Mouse (Mus musculus) frontal cortex, postnatal 25 days (tissue): ENCODE data around the gene Ficd.

Experiments used
- DNase-seq, 2 experiments: peaks; one replicate each; pipeline ENCODE4 v3.0.0; 2022; ENCODE audit warnings: low spot score in 2 of 2

Gene Ficd

GRCm38 (mm10) chr5:113730641-113731121 lies 4.9 kb upstream of the Ficd start:
- DNase-seq = no peak

DNA sequence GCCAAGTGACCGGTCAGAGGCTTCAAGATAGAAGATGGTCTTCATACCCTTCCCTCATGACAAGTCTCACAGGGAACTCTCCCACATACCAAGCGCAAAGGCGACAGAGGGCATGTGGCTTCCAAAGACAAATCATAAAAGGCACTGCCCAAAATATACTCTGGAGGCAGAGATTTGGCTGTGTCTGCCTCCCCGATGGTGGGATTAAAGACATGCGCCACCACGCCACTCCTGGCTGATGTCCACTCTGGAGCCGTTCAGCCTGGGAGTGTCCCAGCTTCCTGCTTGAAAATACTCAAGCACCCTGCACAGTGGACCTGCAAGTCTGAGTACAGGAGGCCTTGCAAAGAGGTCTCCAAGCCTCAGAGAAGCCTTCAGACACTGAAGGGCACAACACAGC lies 4.4 kb upstream of the Ficd start:
- DNase-seq = no peak

DNA sequence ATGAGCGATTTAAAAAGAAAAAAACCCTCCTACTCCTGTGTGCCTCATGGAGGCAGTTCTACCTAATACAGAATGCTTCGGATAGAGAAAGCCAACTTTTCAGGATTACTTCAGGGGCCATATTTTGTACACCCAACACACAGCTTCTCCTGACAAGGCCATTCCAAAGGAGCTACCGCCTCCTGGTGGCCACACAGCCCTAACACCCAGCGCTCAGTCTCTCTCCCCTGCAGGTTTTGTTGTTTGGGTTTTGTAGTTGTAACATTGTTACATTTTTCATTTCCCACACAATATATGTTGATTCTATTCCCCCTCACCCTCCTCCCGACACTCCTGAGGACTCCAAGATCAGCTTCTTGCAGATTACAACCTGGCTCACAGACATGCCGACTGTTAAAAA lies 3.4 kb upstream of the Ficd start:
- peak in 1 of 2 experiments; percentile 50 for DNase-seq

DNA sequence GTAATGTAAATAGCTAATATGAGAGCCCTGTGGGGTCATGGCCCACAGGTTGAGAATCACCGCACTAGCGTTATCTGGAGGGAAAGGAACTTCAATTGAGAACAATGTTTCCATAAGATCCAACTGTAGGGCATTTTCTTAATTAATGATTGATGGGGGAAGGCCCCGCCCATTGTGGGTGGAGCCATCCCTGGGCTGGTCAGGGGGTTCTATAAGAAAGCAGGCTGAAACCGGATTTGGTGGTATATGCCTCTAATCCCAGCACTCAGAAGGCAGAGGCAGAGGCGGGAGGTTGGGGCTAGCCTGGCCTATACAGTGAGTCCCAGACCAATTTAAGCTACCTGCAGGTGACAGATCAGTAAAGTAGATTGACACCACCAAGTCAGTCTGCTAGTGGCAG lies 1.2 kb upstream of the Ficd start:
- DNase-seq = no peak

DNA sequence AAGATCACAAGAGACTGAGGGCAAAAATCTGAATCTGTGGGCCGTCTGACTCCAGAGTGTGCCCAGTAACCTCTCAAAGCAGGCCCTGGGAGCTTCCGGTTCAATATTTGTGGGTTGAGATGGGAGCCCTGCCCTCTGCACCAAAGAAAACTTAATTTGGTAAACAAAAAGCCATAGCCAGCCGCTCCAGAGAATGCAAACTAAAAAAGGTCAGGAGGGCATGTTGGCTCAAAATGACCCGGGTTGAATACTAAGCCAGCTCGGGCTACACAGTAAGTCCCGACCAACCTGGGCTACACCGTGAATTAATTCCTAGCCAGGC lies 619 bp upstream of the Ficd start:
- no peak for DNase-seq

GRCm38 (mm10) chr5:113736113-113736502 lies 505 bp downstream of the Ficd start:
- DNase-seq = no peak

DNA sequence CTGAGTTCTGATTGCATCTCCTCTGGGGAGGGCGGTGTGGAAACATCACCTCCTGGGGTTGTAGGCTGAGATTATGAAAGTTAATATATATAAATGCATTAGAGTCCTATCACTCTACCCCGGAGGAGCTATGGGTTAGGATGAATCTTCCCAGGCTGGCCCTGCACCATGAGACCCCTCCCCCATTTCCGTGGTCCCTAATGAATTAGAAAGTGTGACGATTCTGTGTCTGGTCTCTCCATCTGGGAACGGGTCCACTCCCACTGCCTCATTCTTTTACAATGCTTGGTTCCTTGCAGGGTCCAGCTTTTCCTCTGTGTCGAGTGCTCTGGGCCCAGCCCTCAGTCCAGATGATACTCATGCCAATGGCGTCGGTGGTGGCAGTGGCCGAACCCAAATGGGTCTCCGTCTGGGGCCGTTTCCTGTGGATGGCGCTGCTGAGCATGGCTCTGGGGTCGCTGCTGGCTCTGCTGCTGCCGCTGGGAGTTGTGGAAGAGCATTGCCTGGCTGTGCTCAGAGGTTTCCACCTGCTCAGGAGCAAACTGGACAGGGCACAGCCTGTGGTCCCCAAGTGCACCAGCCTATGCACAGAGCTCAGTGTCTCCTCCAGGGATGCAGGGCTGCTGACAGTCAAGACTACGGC lies 1.0 kb downstream of the Ficd start:
- no peak for DNase-seq

DNA sequence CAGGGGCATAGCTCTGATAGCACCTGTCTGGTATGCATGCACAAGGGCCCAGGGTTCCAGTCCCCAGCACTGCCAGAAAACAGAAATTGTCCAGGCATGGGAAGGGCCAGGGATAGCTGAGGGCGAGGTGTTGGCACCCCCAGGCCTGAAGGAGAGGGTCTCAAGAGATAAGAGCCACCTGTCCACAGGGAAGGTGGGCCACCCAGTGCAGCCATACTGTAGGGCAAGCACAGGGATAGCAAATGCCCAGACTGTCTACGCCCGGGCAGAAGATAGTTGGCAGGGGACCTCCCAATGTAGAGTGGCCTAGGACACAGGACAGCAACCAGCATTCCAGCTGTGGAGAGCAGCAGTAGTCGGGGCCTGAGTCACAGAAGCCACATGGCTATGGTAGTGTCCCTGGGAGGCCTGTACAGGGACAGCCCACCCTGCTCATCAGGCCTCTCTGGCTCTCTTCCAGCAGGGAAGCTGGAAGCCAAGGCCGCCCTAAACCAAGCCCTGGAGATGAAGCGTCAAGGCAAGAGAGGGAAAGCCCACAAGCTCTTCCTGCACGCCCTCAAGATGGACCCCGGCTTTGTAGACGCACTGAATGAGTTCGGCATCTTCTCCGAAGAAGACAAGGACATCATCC lies 2.1 kb downstream of the Ficd start:
- no peak for DNase-seq

DNA sequence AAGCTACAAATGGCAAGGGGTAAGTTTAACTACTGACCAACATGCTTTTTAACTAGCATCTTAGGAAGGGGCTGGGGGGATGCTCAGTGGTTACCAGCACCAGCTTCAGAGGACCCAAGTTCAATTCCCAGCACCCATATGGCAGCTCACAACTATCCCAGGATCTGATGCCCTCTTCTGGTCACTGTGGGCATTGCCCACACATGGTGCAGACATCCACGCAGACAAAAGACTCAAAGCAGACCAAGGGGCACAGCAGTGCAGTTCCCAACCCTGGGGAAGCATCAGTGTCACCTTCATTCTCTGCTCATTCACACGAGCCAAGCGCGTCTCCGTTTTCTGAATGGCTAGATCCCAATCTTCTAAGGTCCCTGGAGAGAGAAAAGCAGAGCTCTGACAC lies 12.0 kb downstream of the Ficd start:
- DNase-seq = no peak

- no peak for DNase-seq
Measured at GRCm38 (mm10) chr5:113748556-113749331, 13.1 kb downstream of the Ficd start.

DNA sequence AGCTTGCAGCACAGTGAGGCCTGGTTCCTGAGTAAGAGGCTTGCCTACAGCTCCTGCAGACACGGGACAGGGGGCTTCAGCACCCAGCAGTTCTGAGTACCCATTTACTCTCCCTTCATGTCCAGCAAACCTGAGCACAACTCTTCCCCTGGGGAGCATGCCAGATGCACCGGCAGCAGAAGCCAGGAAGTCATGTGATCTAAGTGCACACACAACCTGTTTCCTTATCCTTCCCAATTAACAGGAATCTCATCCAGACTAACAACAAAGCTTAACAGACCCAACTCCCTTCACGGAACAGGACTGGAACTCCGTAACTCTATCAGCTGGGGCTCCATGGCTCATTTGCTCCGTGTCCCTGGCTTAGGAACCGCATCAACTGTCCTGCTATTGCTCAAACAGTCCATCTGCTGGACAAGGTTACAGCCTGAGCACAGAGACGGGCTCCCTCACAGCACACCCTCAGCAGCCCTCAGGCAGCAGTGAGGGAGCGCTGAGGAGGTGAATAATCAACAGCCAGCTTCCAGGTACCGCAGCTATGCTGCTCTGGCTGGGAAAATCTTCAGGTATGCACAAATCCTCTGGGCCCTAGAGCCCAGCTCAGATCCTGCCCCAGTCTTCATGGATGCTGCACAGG lies 16.0 kb downstream of the Ficd start:
- DNase-seq = no peak

GRCm38 (mm10) chr5:113755347-113756030 lies 19.9 kb downstream of the Ficd start:
- no peak for DNase-seq

- DNase-seq = no peak
Measured at GRCm38 (mm10) chr5:113761585-113761984, 26.0 kb downstream of the Ficd start.

DNA sequence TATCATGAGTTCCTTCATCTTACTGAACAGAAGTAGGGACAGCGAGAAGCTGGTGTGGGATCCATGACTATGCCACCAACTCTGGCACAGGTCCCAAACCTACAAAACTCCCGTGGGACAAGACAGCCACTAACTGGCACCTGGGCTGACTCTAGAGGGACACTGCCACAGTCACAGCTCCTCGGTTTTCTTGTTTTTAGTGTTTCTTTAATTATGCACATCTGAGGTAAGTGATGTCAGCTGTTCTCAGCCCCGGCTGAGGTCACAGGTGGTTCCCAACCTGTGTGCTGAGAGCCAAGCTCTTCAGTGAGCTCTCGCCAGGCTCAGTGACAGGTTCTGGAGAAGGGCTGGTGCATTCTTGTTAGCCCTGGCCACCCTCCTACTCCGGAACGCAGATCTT lies 28.8 kb downstream of the Ficd start:
- no peak for DNase-seq

- DNase-seq = no peak
Measured at GRCm38 (mm10) chr5:113765641-113766526, 30.3 kb downstream of the Ficd start.

DNA sequence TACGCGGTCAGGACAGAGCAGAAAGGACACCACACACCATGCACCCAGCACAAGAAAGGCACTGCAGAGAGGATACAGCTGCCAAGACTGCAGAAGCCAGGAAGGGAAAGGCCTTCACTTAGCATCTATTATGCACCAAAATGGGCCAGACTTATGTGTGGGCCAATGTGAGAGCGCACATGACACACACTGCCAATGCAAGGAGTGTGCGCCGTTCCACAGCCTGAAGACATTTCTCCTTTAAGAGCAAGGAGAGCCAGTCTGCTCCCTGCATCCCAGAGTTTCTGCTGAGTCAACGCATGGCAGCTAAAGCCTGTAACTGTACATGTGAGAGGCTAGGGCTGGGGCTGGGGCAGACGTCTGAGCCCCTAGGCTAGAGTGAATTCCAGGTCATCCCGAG lies 33.2 kb downstream of the Ficd start:
- DNase-seq = no peak

DNA sequence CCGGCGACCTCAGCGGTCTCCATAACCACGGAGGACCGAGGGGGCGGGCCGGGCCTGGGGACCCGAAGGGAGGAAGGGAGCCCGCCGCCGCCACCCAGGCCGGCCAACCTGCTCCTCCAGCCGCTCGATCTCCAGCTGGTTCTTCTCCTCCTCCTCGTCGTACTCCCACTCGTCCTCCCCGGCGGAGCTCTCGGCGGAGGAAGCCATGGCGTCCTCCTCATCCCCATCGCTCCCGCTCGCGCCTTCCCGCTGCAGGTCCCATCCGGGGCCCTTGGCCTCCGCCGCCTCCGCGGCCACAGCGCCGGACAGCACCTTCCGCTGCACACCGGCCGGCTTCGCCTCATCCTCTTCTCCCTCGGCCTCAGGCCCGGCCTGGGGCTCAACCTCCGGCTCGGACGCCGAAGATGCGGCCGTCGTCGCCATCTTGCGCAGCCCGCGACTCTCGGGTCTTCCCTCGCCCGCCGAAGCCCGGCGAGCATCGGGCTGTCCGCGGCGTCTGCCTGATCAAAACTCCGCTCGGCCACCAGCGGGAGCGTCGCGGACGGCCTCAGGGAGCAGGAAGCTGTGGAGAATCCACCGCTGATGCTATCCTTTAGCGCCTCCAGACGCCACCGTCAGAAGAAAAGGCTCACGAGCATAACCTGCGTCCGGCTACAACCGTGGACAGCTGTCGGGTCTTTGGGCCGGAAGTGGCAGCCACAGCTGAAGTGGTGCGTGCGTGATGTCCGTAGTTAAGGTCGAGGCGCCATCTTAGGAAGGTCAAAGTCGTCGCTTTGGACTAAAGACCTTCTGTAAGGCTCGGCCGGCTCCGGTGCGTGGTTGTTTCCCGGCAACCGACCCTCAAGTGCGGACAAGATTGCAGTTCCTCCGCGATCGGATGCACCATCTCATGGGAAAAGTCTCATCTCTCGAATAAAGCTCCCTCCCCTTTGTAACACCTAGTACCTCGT lies 35.9 kb downstream of the Ficd start:
- peak; percentile 80 for DNase-seq

GRCm38 (mm10) chr5:113772450-113772895 lies 36.9 kb downstream of the Ficd start, which contains the start of the genes Sart3 and Iscu:
TSS of gene Sart3 (minus strand) at chr5:113772510.
TSS of gene Iscu (plus strand) at chr5:113772748.
- peak; percentile 73 to 88 for DNase-seq

DNA sequence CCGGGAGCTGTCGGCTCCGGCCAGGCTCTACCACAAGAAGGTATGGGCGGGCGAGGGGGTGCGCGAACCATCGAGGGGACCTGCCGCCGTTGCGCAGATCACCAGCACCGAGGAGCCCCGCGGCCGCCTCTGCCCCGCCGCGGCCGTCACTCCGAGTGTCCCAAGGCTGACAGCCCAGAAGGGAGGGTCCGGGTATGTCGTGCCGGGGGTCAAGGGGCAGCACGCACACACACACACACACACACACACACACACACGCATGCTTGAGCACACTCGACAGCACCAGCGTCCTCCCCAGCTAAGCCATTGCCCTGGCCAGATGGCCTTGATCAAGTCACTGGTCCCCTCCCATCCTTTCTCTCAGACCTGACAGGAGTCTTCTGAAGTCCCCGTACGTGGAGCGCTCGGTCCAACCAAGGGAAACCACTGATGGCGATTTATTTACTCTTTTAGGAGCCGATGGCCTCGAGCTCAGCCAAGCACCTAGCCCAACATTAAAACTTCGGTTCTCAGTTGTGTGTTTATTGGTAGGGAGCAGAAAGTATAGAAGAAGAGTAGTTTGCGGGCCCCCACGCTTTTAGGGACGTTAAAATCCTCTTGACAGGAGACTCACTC lies 37.4 kb downstream of the Ficd start:
- DNase-seq = no peak
